Mouse (Mus musculus) embryonic facial prominence, embryonic 14.5 days (tissue): ENCODE results near the gene Pde4dip. TPM values are rescaled to one million over a fixed set of nuclear protein-coding genes. Genes with fewer than 3 reads are reported as not detected.
A peak's percentile ranks its signal among the peaks of the same experiment; 100 is the strongest.

Experiments
- ATAC-seq: fragments of 200-750 bp; cut with Nextera tagmentation; 2 replicates; pipeline ENCODE4 v1.8.0; 2017; ENCODE audit warnings: low read depth, moderate number of reproducible peaks, moderate TSS enrichment
- DNase-seq: peaks from one replicate; pipeline ENCODE4 v3.0.0-alpha.2; 2015; ENCODE audit warnings: low spot score
- H3K27ac ChIP-seq: fragments of 300-500 bp; sonication (generic); replicated peaks from 2 replicates; pipeline ENCODE4 v1.5.1; 2014; ENCODE audit warnings: low read depth, mild to moderate bottlenecking, low read length, moderate library complexity
- H3K27me3 ChIP-seq: fragments of 300-500 bp; sonication (generic); replicated peaks from 2 replicates; pipeline ENCODE4 v1.6.1; 2014; ENCODE audit warnings: low read length; ENCODE audit not compliant: control insufficient read depth, insufficient read depth
- H3K36me3 ChIP-seq: fragments of 300-500 bp; sonication (generic); 2 replicates; pipeline ENCODE4 v1.6.1; 2014; ENCODE audit warnings: low read length, mixed read lengths; ENCODE audit not compliant: control insufficient read depth, insufficient read depth
- H3K4me1 ChIP-seq: fragments of 300-500 bp; sonication (generic); 2 replicates; pipeline ENCODE4 v1.6.1; 2014; ENCODE audit warnings: antibody characterized with exemption, low read length; ENCODE audit not compliant: control insufficient read depth, insufficient read depth
- H3K4me2 ChIP-seq: fragments of 300-500 bp; sonication (generic); 2 replicates; pipeline ENCODE4 v1.6.1; 2014; ENCODE audit warnings: low read depth, mild to moderate bottlenecking, low read length, moderate library complexity, mixed read lengths
- H3K4me3 ChIP-seq: fragments of 300-500 bp; sonication (generic); 2 replicates; pipeline ENCODE4 v1.5.1; 2014; ENCODE audit warnings: low read depth, mild to moderate bottlenecking, low read length
- H3K9ac ChIP-seq: fragments of 300-500 bp; sonication (generic); 2 replicates; pipeline ENCODE4 v1.6.1; 2014; ENCODE audit warnings: low read depth, mild to moderate bottlenecking, low read length, moderate library complexity, mixed read lengths
- H3K9me3 ChIP-seq: fragments of 300-500 bp; sonication (generic); 2 replicates; pipeline ENCODE4 v1.6.1; 2016; ENCODE audit warnings: low read length; ENCODE audit not compliant: control insufficient read depth
- WGBS: fragments of 180-500 bp; shearing (Covaris S2); extraction: QIAGEN DNeasy Blood & Tissue Kit; methylation state at CpG from one replicate; pipeline ENCODE4 v1.1.7; 2014; 5-methylcytosine and 5-hydroxymethylcytosine counted together
- polyA plus RNA-seq: library from polyadenylated mRNA; unstranded; fragments of >200 nt; fragmentation: Nextera tagmentation; extraction: Ambion mirVana; gene quantifications from 2 replicates; pipeline ENCODE4 v1.2.1, GENCODE M21; 2014

Pde4dip gene
- polyA plus RNA-seq, 1 experiment from 2014 or later: 64.6 TPM

DNA sequence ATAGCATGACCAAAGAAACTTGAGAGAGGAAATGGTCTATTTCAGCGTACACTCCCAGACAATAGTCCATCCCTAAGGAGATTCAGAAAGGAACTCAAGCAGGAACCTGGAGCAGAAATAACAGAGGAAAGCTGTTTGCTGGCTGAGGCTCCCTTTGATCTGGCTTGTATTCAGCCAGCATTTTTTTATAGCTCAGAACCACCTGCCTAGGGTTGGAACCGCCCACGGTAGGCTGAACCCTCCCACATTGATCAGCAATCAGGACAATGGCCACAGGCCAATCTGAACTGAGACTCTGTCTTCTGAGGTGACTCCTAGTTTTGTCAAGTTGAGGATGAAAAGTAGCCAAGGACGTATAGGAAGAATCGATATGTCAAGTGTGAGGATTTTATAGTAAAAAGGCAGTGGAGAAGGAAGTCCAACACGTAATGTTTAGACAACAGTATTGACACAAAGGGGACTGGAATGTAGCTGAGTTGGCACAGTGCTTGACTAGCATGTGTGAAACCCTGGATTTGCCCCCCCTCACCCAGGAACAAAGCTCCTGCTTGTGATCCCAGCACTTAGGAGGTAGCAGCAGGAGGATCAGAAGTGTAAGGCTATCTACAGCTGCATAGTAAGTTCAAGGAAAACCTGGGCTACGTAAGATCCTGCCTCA lies 44.2 kb downstream of the Pde4dip start:
- H3K9me3 ChIP-seq: no peaks in the 10 kb centered on the region
- H3K36me3 ChIP-seq: no peaks in the 10 kb centered on the region
- H3K27me3 ChIP-seq: no peaks in the 10 kb centered on the region
- H3K9ac ChIP-seq: no peak overlapping the region
- H3K4me2 ChIP-seq: no peak overlapping the region
- no peak overlapping the region for H3K27ac ChIP-seq
- H3K4me1 ChIP-seq: no peaks in the 10 kb centered on the region
- 85% methylated on average over 7 of the region's 7 CpGs for WGBS
- no peak overlapping the region for H3K4me3 ChIP-seq
- DNase-seq: no peak
- no peak for ATAC-seq

DNA sequence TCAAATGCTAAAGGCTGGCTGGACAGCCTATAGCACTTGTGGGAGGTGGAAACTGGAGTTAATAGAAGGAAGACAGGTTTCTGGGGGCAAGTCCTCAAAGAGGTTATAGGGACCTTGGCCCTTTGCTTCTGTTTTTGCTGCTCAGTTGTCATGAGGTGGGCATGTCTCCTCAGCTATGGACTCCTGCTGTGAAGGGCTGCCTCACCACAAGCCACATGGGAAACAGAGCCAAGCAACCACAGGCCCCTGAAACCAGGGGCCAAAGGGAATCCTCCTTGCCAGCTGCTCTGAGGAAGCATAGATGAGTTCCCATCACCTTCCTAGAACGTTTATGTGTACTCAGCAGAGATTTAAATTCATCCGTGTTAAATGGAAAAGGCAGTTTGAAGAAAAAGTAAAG lies 45.9 kb downstream of the Pde4dip start:
- Histone ChIP-seq H3K27ac (no peak overlapping the region), H3K36me3 (no peaks in the 10 kb centered on the region), H3K4me2 (no peak overlapping the region), H3K27me3 (no peaks in the 10 kb centered on the region), H3K4me1 (no peaks in the 10 kb centered on the region), H3K9me3 (no peaks in the 10 kb centered on the region), H3K9ac (no peak overlapping the region), H3K4me3 (no peak overlapping the region)
- 61% methylated on average over 2 of the region's 2 CpGs for WGBS
- no peak for ATAC-seq
- no peak for DNase-seq

DNA sequence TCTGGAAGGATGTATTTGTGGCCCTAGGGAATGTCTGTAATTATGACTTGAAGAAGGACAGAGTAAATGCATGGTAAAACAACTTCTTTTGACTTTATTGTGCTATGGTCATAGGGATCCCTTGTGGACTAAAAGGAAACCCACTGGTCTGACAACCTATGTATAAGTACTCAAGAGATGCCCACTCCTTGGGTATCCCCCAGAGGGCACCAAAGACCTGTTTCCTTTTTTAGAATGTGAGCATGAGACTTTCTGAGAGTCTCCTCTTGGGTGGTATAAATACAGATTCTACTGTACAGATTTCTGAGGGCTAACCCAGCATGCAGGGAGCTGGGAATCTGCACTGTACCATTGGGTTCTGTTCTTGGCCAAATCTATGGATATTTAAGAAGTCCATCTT lies 48.1 kb downstream of the Pde4dip start:
- Histone ChIP-seq H3K4me1 (no peaks in the 10 kb centered on the region), H3K36me3 (no peaks in the 10 kb centered on the region), H3K9me3 (no peaks in the 10 kb centered on the region), H3K4me3 (no peak overlapping the region), H3K27me3 (no peaks in the 10 kb centered on the region), H3K9ac (no peak overlapping the region), H3K27ac (no peak overlapping the region), H3K4me2 (no peak overlapping the region)
- ATAC-seq (no peak), DNase-seq (no peak)

DNA sequence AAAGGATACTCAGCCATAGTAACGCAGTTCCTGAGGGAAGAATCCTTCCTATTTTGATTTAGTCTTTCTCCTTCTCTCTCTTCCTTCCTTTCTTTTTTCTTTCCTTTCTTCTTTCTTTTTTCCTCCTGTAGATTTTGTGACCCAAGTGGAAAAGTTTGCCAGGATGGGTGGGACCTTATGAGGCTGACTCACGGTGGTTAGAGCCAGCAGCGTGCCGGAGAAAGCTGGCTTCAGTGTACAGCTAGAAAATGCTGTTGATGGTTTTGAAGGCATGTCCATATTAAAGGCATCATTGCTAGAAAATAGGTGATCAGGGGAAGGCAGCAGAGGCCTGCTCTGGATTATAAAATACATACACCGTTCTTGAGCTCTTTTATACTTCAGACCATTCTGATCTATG lies 52.6 kb downstream of the Pde4dip start:
- H3K4me1 ChIP-seq: no peaks in the 10 kb centered on the region

DNA sequence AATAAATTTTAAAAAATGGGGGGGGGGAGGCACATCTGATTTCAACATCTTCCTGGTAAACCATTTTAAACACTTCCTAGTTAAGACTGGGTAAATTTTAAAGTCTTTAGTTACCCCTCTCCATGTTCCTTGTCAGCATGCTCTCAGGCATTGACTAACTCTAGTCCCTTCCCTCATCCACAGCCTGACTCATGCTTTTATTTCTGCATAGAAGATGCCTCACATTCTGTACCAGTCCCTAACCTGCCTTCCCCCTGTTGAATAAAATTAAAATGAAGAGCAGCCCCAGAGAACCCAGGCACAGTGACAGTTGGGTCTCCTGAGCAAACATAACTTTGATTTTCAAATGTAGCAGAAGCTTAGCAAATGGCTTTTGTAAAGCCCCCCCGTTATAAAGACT lies 53.9 kb downstream of the Pde4dip start:
- no peak overlapping the region for H3K4me3 ChIP-seq
- ATAC-seq (no peak), DNase-seq (no peak)
- H3K36me3 ChIP-seq: no peaks in the 10 kb centered on the region
- no peaks in the 10 kb centered on the region for H3K4me1 ChIP-seq
- WGBS: 42% methylated on average over 1 of the region's 1 CpGs
- no peak overlapping the region for H3K4me2 ChIP-seq
- H3K9me3 ChIP-seq: no peaks in the 10 kb centered on the region
- H3K27ac ChIP-seq: no peak overlapping the region
- no peaks in the 10 kb centered on the region for H3K27me3 ChIP-seq
- H3K9ac ChIP-seq: no peak overlapping the region

More for the DNA sequence above, 52.6 kb downstream of the Pde4dip start:
- Histone ChIP-seq H3K4me3 (no peak overlapping the region), H3K27me3 (no peaks in the 10 kb centered on the region), H3K27ac (no peak overlapping the region), H3K9ac (no peak overlapping the region), H3K4me2 (no peak overlapping the region), H3K9me3 (no peaks in the 10 kb centered on the region), H3K36me3 (no peaks in the 10 kb centered on the region)
- DNase-seq (no peak), ATAC-seq (no peak)
- WGBS: 84% methylated on average over 5 of the region's 5 CpGs

DNA sequence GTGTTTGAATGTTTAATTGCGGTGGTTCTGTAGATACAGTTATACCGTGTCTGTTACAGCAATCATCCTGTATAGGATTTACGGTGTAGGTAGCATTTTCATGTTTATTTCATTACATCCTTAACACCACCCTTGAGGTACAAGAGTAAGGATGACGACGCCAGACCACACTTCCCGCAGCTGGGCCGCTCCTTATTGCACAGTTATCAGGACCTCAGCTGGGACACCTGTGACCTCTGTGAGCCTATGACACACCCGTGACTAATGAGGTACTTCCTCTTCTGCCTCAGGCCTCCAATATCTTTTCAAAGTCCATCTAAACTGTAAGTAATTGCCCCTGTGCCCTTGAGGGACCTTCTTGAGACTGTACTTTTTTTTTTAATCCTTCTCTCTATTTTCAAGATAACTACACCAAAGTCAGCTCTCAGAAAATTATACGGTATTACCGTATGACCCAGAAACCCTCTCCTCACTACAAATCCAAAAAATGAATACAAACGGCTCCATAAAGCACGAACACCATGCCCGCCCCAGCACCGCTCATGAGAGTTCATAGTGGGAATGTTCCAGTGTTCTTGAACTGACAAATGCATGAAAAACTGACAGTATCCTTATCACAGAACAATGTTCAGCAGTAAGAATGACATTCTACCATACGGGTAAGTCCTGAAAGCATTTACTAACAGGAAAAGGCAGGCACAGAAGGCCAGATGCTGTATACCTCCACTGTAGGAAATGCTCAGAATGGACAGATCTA lies 56.8 kb downstream of the Pde4dip start:
- no peak for DNase-seq
- WGBS: 64% methylated on average over 15 of the region's 15 CpGs

DNA sequence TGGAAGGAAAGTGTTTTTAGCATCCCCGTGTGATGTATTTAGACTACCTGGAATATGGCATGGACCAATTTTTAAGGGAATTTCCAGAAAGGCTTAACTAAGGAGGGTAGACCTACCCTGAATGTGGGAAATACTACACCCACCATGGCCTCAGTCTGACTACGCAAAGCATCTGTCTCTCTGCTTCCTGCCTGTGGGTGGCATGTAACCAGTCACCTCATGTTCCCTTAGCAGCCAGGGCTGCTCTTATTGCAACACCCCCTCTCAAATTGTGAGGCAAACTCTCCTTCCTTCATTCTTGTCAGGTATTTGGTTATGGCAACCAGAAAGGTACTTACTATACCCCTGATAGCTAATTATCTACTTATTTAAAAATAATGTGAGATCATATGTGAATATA lies 57.9 kb downstream of the Pde4dip start:
- WGBS: 56% methylated on average over 2 of the region's 2 CpGs
- H3K4me3 ChIP-seq: no peak overlapping the region
- DNase-seq: peak; percentile 32

More for the DNA sequence above, 56.8 kb downstream of the Pde4dip start:
- no peak for ATAC-seq
- Histone ChIP-seq H3K4me1 (no peaks in the 10 kb centered on the region), H3K9me3 (no peaks in the 10 kb centered on the region), H3K9ac (no peak overlapping the region), H3K27me3 (no peaks in the 10 kb centered on the region), H3K36me3 (no peaks in the 10 kb centered on the region), H3K4me3 (no peak overlapping the region), H3K27ac (no peak overlapping the region), H3K4me2 (no peak overlapping the region)

DNA sequence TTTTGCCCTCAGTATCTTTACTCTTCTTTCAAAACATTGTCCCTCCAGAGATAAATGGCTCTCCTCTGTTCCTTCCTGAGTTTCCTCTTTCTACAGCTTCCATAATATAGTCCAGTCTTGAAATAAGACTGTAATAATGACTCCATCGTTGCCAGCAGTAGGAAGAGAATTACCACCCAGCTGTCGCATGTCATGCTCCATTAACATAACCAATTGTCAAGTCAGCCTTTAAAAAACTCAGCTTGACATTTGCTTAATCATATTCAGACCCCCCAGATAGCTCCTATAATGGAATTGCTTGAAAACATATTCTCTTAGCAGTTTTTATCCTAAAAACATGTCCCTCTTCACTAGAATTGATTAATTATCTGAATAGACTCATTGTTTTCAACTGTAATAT lies 58.4 kb downstream of the Pde4dip start:
- H3K9me3 ChIP-seq: no peaks in the 10 kb centered on the region
- no peak overlapping the region for H3K9ac ChIP-seq
- H3K4me1 ChIP-seq: 0 out of 2 replicates have a peak, but pooled peaks cover under 1% of the 10 kb centered on the region
- no peak overlapping the region for H3K27ac ChIP-seq
- no peaks in the 10 kb centered on the region for H3K27me3 ChIP-seq
- H3K36me3 ChIP-seq: no peaks in the 10 kb centered on the region
- DNase-seq (peak; percentile 42), ATAC-seq (peak; percentile 37; the same call in 1 of the 2 replicates)
- no peak overlapping the region for H3K4me2 ChIP-seq
- no peak overlapping the region for H3K4me3 ChIP-seq
- WGBS: 39% methylated on average over 2 of the region's 2 CpGs

More for the DNA sequence above, 57.9 kb downstream of the Pde4dip start:
- H3K36me3 ChIP-seq: no peaks in the 10 kb centered on the region
- H3K27ac ChIP-seq: no peak overlapping the region
- no peaks in the 10 kb centered on the region for H3K9me3 ChIP-seq
- no peak for ATAC-seq
- no peaks in the 10 kb centered on the region for H3K4me1 ChIP-seq
- H3K9ac ChIP-seq: no peak overlapping the region
- no peak overlapping the region for H3K4me2 ChIP-seq
- no peaks in the 10 kb centered on the region for H3K27me3 ChIP-seq

DNA sequence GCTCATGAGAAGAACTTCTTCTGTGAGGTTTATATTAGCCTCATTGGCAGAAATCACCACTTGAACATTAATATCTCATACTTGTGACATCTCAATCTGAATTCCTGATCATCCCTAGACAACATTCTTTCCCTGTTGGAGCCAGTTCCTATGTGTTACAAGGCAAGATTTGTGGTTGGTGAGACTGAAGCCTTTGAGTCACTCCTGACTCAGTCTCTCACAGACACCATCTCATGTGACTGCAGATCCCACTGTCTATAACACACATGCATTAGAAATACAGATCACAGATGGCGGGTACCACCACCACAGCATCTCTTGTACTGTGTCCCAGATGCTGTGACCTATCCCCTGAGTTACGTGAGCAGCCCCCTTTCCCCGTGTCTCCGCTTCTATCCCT lies 60.2 kb downstream of the Pde4dip start:
- no peak overlapping the region for H3K4me2 ChIP-seq
- H3K9ac ChIP-seq: no peak overlapping the region
- no peak for ATAC-seq
- H3K4me3 ChIP-seq: no peak overlapping the region
- H3K36me3 ChIP-seq: no peaks in the 10 kb centered on the region
- 90% methylated on average over 4 of the region's 4 CpGs for WGBS
- no peak for DNase-seq
- peaks cover 9% of the 10 kb centered on the region; the same call in 1 of the 2 replicates for H3K27me3 ChIP-seq
- peaks cover 10% of the 10 kb centered on the region; the same call in 1 of the 2 replicates for H3K4me1 ChIP-seq
- no peaks in the 10 kb centered on the region for H3K9me3 ChIP-seq
- H3K27ac ChIP-seq: no peak overlapping the region
